Mouse (Mus musculus) B cell, adult 2 months (primary cell): ENCODE results near the gene St6galnac3.
A peak's percentile ranks its signal among the peaks of the same experiment; 100 is the strongest.

Experiments used
- DNase-seq, 2 experiments: peaks; one replicate each; pipeline ENCODE4 v3.0.0; 2022

Gene St6galnac3

GRCm38 (mm10) chr3:153580136-153580535, 144.8 kb downstream of the St6galnac3 start:
- no peak for DNase-seq

GRCm38 (mm10) chr3:153577286-153577685, 147.7 kb downstream of the St6galnac3 start:
- DNase-seq = no peak

GRCm38 (mm10) chr3:153571152-153571551, 153.8 kb downstream of the St6galnac3 start:
- no peak for DNase-seq

- no peak for DNase-seq
Measured at GRCm38 (mm10) chr3:153568815-153569214, 156.2 kb downstream of the St6galnac3 start.

GRCm38 (mm10) chr3:153567913-153568312, 157.1 kb downstream of the St6galnac3 start:
- DNase-seq = no peak

- no peak for DNase-seq
Measured at GRCm38 (mm10) chr3:153567512-153567911, 157.5 kb downstream of the St6galnac3 start.

GRCm38 (mm10) chr3:153566100-153566499, 158.9 kb downstream of the St6galnac3 start:
- peak; percentile 18 to 19 for DNase-seq

GRCm38 (mm10) chr3:153560897-153561296, 164.1 kb downstream of the St6galnac3 start:
- DNase-seq = no peak

GRCm38 (mm10) chr3:153559586-153559985, 165.4 kb downstream of the St6galnac3 start:
- DNase-seq = no peak

- no peak for DNase-seq
Measured at GRCm38 (mm10) chr3:153556621-153557020, 168.4 kb downstream of the St6galnac3 start.

- no peak for DNase-seq
Measured at GRCm38 (mm10) chr3:153553712-153554111, 171.3 kb downstream of the St6galnac3 start.

GRCm38 (mm10) chr3:153553226-153553625, 171.7 kb downstream of the St6galnac3 start:
- no peak for DNase-seq

GRCm38 (mm10) chr3:153546936-153547683, 177.9 kb downstream of the St6galnac3 start:
- no peak for DNase-seq

GRCm38 (mm10) chr3:153539851-153540250, 185.1 kb downstream of the St6galnac3 start:
- no peak for DNase-seq

GRCm38 (mm10) chr3:153538396-153538795, 186.6 kb downstream of the St6galnac3 start:
- no peak for DNase-seq

- DNase-seq = no peak
Measured at GRCm38 (mm10) chr3:153537435-153537834, 187.5 kb downstream of the St6galnac3 start.

- DNase-seq = no peak
Measured at GRCm38 (mm10) chr3:153536260-153536659, 188.7 kb downstream of the St6galnac3 start.

- no peak for DNase-seq
Measured at GRCm38 (mm10) chr3:153529174-153529573, 195.8 kb downstream of the St6galnac3 start.

- no peak for DNase-seq
Measured at GRCm38 (mm10) chr3:153525151-153525768, 199.7 kb downstream of the St6galnac3 start.

- DNase-seq = no peak
Measured at GRCm38 (mm10) chr3:153516848-153517247, 208.1 kb downstream of the St6galnac3 start.

- no peak for DNase-seq
Measured at GRCm38 (mm10) chr3:153513501-153514060, 211.4 kb downstream of the St6galnac3 start.

GRCm38 (mm10) chr3:153512545-153512944, 212.4 kb downstream of the St6galnac3 start:
- DNase-seq = no peak

- DNase-seq = no peak
Measured at GRCm38 (mm10) chr3:153511151-153511580, 213.8 kb downstream of the St6galnac3 start.

GRCm38 (mm10) chr3:153510048-153510630, 214.8 kb downstream of the St6galnac3 start:
- DNase-seq = no peak
